Mouse (Mus musculus) limb, embryonic 11.5 days (tissue): ENCODE data around the gene Kcnd1. TPM values are rescaled to one million over a fixed set of nuclear protein-coding genes. Genes with fewer than 3 reads are reported as not detected.

ENCODE experiments used
- ATAC-seq: fragments of 200-750 bp; cut with Nextera tagmentation; 2 replicates; pipeline ENCODE4 v1.8.0; 2017; ENCODE audit warnings: low read depth; ENCODE audit not compliant: insufficient number of reproducible peaks, low FRiP score, low TSS enrichment
- DNase-seq: peaks from one replicate; pipeline ENCODE4 v3.0.0-alpha.2; 2015; ENCODE audit warnings: low spot score
- H3K27ac ChIP-seq: fragments of 300-500 bp; sonication (generic); replicated peaks from 2 replicates; pipeline ENCODE4 v1.5.1; 2014; ENCODE audit warnings: low read depth, mild to moderate bottlenecking, low read length
- H3K27me3 ChIP-seq: fragments of 300-500 bp; sonication (generic); 2 replicates; pipeline ENCODE4 v1.6.1; 2014; ENCODE audit warnings: mild to moderate bottlenecking, low read length, mixed read lengths; ENCODE audit not compliant: control insufficient read depth, insufficient read depth
- H3K36me3 ChIP-seq: fragments of 300-500 bp; sonication (generic); 2 replicates; pipeline ENCODE4 v1.6.1; 2014; ENCODE audit warnings: mild to moderate bottlenecking, low read length, moderate library complexity, mixed read lengths; ENCODE audit not compliant: control insufficient read depth, insufficient read depth
- H3K4me1 ChIP-seq: fragments of 300-500 bp; sonication (generic); 2 replicates; pipeline ENCODE4 v1.6.1; 2014; ENCODE audit warnings: low read length, mixed read lengths; ENCODE audit not compliant: control insufficient read depth, insufficient read depth
- H3K4me2 ChIP-seq: fragments of 300-500 bp; sonication (generic); 2 replicates; pipeline ENCODE4 v1.6.1; 2014; ENCODE audit warnings: low read depth, mild to moderate bottlenecking, moderate library complexity; ENCODE audit not compliant: severe bottlenecking
- H3K4me3 ChIP-seq: fragments of 300-500 bp; sonication (generic); 2 replicates; pipeline ENCODE4 v1.5.1; 2014; ENCODE audit warnings: low read depth, low read length
- H3K9ac ChIP-seq: fragments of 300-500 bp; sonication (generic); 2 replicates; pipeline ENCODE4 v1.6.1; 2014; ENCODE audit warnings: mild to moderate bottlenecking, low read length
- H3K9me3 ChIP-seq: fragments of 300-500 bp; sonication (generic); 2 replicates; pipeline ENCODE4 v1.6.1; 2016; ENCODE audit warnings: low read length; ENCODE audit not compliant: control insufficient read depth
- WGBS: fragments of 180-500 bp; shearing (Covaris S2); extraction: QIAGEN DNeasy Blood & Tissue Kit; methylation state at CpG from one replicate; pipeline ENCODE4 v1.1.7; 2014; 5-methylcytosine and 5-hydroxymethylcytosine counted together
- polyA plus RNA-seq: library from polyadenylated mRNA; unstranded; fragments of >200 nt; fragmentation: Nextera tagmentation; extraction: Ambion mirVana; gene quantifications from 2 replicates; pipeline ENCODE4 v1.2.1, GENCODE M21; 2014

Gene Kcnd1
- polyA plus RNA-seq, 1 experiment from 2014 or later, result 0.97 TPM

DNA sequence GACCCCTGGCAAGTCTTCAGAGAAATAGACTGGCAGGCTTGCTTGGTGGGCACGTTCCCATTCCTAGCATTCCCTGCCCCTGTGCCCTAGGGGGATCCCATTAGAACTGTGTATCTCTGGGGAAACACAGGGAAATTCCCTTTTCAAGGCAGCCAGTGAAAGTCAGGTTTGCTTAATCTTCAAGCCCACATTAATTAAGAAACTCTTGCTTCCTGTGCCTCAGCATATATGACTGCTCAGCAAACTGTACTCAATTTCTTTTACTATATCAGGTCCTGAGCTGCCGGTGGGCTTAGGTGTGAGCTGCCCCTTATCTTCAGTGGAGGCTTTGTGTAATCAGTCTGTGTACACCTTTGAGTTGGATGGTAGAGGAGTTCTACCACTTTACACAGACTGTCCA lies 43.7 kb downstream of the Kcnd1 start:
- 71% methylated on average over 2 of the region's 2 CpGs for WGBS
- no peak overlapping the region for H3K27ac ChIP-seq

DNA sequence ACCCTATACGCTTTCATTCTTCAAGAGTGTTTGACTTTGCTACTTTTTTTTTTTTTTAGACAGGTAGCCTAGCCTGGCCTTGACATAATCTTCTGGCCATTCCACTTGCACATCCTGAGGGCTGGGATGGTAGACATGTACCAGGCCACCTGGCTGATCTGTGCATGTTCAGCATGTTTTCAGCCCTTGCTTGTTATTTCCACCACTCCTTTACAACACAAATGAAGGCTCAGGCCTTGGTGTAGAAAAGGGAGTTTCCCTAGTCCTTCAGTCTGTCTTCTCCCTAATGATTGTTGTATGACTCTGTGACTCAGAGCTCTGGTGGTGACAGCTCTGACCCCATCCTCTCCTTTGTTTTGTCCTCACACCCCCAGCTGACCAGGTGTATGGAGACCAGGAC lies 45.1 kb downstream of the Kcnd1 start:
- no peaks in the 10 kb centered on the region for H3K27me3 ChIP-seq
- no peaks in the 10 kb centered on the region for H3K4me1 ChIP-seq
- H3K9me3 ChIP-seq, result no peaks in the 10 kb centered on the region
- no peak overlapping the region for H3K27ac ChIP-seq
- no peaks in the 10 kb centered on the region for H3K36me3 ChIP-seq
- H3K9ac ChIP-seq, result no peak overlapping the region
- WGBS, result 100% methylated on average over 1 of the region's 1 CpGs
- ATAC-seq, result no peak
- H3K4me2 ChIP-seq, result no peak overlapping the region
- no peak overlapping the region for H3K4me3 ChIP-seq
- DNase-seq, result no peak

More for the DNA sequence above, 43.7 kb downstream of the Kcnd1 start:
- no peak overlapping the region for H3K4me3 ChIP-seq
- DNase-seq (no peak), ATAC-seq (no peak)
- H3K27me3 ChIP-seq, result no peaks in the 10 kb centered on the region
- H3K4me1 ChIP-seq, result no peaks in the 10 kb centered on the region
- H3K4me2 ChIP-seq, result no peak overlapping the region
- H3K36me3 ChIP-seq, result no peaks in the 10 kb centered on the region
- H3K9me3 ChIP-seq, result no peaks in the 10 kb centered on the region
- H3K9ac ChIP-seq, result no peak overlapping the region

DNA sequence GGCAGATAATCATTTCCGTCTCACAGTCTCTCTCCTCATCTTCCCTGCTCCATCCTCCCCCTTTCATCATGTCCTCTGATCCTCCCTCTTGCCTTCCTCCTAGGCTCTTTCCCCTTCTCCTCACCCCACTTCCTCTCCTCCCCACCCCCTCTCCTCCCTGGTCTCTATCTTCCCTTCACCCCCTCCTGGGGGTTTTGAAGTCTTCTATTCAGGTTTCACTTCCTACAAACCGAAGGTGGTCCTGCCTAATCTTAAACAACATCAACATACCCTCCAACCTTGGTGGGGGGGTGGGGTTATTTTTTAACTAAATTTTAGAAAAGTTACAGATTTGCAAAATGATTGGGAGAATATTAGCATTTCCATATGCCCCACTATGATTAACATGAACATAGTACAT lies 46.4 kb downstream of the Kcnd1 start:
- DNase-seq (no peak), ATAC-seq (no peak)
- 73% methylated on average over 2 of the region's 2 CpGs for WGBS

DNA sequence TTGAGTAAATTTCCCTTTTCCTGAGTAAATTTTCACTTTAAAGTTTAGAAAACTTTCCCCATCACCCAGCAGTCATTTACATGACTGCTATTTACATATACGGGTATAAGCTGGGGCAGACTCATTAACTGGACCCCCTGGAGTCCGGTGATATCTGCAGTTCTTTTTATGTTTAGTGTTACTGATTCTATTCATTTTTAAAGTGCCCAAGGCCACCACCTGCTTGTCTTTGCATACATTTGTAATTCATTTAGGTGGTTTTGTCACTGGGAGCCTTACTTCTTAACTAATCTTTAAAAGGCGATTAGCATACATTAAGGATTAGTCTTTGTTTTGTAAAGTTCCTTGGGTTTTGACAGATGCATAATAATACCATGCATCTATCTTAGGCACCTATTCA lies 47.7 kb downstream of the Kcnd1 start:
- Histone ChIP-seq H3K36me3 (no peaks in the 10 kb centered on the region; the same call in 1 of the 2 replicates), H3K9ac (no peak overlapping the region), H3K27ac (no peak overlapping the region), H3K4me3 (no peak overlapping the region), H3K27me3 (no peaks in the 10 kb centered on the region), H3K9me3 (no peaks in the 10 kb centered on the region), H3K4me1 (no peaks in the 10 kb centered on the region), H3K4me2 (no peak overlapping the region)
- ATAC-seq (no peak), DNase-seq (no peak)
- 43% methylated on average over 3 of the region's 3 CpGs for WGBS

More for the DNA sequence above, 46.4 kb downstream of the Kcnd1 start:
- no peaks in the 10 kb centered on the region for H3K36me3 ChIP-seq
- H3K9ac ChIP-seq, result no peak overlapping the region
- no peaks in the 10 kb centered on the region for H3K4me1 ChIP-seq
- no peaks in the 10 kb centered on the region for H3K27me3 ChIP-seq
- no peak overlapping the region for H3K4me2 ChIP-seq
- H3K4me3 ChIP-seq, result no peak overlapping the region
- H3K9me3 ChIP-seq, result no peaks in the 10 kb centered on the region
- no peak overlapping the region for H3K27ac ChIP-seq

DNA sequence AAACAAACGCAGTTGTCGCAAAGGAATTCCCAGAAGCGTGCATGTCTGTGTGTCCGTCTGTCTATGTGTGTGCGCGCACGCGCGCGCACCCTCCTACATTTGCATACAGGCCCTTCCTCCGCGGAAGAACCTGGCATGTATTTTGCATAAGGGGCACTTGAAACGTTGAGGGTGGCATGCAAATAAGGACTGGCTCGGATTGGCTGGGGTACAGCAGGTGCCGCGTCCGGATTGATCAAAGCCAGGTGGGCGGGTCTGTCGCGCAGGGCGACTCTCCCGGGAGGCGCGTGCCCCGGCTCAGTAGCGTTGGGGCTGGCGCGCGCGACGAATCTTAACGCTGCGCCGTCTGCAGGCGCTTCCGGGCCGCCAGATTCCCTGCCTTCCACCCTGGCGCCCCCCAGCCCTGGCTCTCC lies 55.9 kb downstream of the Kcnd1 start, which contains the start of gene Pim2:
Gene Pim2, plus strand, starts transcription at position 256 of the 413 bp plus-strand sequence.
- peak; percentile 80 for DNase-seq
- 9% methylated on average over 38 of the region's 38 CpGs for WGBS
- no peaks in the 10 kb centered on the region for H3K27me3 ChIP-seq

DNA sequence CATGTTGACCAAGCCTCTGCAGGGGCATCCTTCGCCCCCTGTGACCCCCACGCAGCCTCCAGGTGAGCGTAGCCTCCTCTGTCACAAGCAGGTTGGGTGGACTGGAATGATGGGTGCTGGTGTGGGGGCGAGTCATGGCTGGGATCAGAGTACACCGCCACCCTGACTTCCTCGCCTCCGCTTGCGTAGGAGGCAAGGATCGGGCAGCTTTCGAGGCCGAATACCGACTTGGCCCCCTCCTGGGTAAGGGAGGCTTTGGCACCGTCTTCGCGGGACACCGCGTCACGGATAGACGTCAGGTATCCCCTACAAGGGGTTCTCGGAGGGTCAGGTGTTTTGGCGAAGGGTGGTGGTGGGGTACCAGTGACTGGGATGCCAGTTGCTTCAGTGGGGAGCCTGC lies 56.4 kb downstream of the Kcnd1 start:
- no peaks in the 10 kb centered on the region for H3K4me1 ChIP-seq
- DNase-seq (peak; percentile 21), ATAC-seq (peak; percentile 63)
- H3K27ac ChIP-seq, result no peak overlapping the region
- no peaks in the 10 kb centered on the region for H3K27me3 ChIP-seq
- no peaks in the 10 kb centered on the region; the same call in 1 of the 2 replicates for H3K36me3 ChIP-seq
- H3K9me3 ChIP-seq, result no peaks in the 10 kb centered on the region
- H3K9ac ChIP-seq, result peak overlapping the region; percentile 47; the same call in 1 of the 2 replicates
- H3K4me2 ChIP-seq, result peak overlapping the region; percentile 85
- H3K4me3 ChIP-seq, result peak overlapping the region; percentile 37
- 22% methylated on average over 21 of the region's 21 CpGs for WGBS

More for the DNA sequence above, 55.9 kb downstream of the Kcnd1 start, which contains the start of gene Pim2:
- Histone ChIP-seq H3K9ac (peak within 1 kb of the TSS; percentile 47; the same call in 1 of the 2 replicates), H3K4me3 (peak within 1 kb of the TSS; percentile 37), H3K36me3 (no peaks in the 10 kb centered on the region; the same call in 1 of the 2 replicates), H3K27ac (no peak within 1 kb of the TSS), H3K4me1 (no peaks in the 10 kb centered on the region), H3K9me3 (no peaks in the 10 kb centered on the region), H3K4me2 (peak within 1 kb of the TSS; percentile 85)
- peak; percentile 78 for ATAC-seq

DNA sequence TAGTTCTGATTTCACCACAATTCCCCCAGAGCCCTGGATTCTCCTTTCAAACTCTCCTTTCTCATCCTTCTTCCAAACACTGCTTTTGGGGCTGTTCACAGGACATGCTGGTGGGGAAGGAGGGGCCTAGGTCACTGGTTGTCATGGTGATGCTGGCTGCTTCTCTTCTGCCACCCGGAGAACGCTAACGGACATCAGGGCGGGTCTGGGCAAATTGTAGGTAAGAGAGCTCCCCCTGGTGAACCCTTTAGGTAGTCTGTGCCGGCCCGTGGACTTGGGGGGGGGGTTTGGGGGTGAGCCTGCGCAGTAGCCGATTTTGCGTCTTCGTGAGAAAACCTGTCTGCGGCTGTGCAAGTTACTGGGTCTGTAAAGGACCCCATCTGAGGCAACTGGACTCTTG lies 57.7 kb downstream of the Kcnd1 start:
- Histone ChIP-seq H3K9me3 (no peaks in the 10 kb centered on the region), H3K27me3 (no peaks in the 10 kb centered on the region), H3K4me1 (no peaks in the 10 kb centered on the region), H3K9ac (no peak overlapping the region), H3K27ac (no peak overlapping the region), H3K4me3 (no peak overlapping the region), H3K36me3 (no peaks in the 10 kb centered on the region), H3K4me2 (peak overlapping the region; percentile 20; the same call in 1 of the 2 replicates)
- 18% methylated on average over 11 of the region's 11 CpGs for WGBS
- peak; percentile 66 for DNase-seq
- ATAC-seq, result peak; percentile 27; the same call in 1 of the 2 replicates

DNA sequence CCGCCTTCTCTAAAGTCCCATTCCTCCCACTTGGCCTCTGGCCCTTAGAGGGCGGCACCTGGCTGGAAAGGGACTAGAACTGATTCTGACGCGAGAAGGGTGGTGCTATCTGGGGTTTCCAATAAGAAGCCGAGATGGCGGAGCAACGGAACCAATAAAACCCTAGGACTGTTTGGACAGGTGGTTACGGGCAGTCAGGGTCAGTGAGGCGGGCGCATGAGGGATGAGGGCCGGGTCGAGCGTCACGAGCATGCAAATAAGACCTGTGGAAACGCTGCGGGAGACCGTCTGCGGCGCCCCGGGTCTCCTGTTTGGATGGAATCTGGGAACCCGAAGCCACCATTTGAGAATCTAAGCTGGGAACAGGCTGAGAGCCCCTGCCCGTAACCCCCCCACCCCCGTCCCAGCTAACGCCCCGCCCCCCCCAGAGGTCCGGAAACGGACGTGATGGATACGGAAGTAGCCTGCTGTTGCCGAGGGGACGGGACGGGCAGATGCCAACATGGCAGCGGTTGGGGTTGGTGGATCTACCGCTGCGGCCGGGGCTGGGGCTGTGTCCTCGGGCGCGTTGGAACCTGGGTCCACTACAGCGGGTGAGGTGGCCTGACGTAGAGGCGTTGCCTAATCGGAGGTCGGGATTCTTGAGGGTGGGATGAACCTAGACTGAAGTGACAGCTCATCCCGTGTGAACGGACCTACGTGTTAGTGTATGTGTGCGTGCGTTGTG lies 61.9 kb downstream of the Kcnd1 start, which contains the start of gene Slc35a2:
Gene Slc35a2, plus strand, starts transcription at position 188 of the 727 bp plus-strand sequence.
- ATAC-seq (peak; percentile 91), DNase-seq (peak; percentile 77)
- no peak within 1 kb of the TSS for H3K9ac ChIP-seq
- H3K36me3 ChIP-seq, result no peaks in the 10 kb centered on the region
- peak within 1 kb of the TSS; percentile 51 for H3K4me2 ChIP-seq
- H3K4me1 ChIP-seq, result no peaks in the 10 kb centered on the region
- peak within 1 kb of the TSS; percentile 51 for H3K4me3 ChIP-seq
- 0 out of 2 replicates have a peak within 1 kb of the TSS, but pooled peaks have one; percentile 2 for H3K27ac ChIP-seq
- no peaks in the 10 kb centered on the region for H3K27me3 ChIP-seq
- no peaks in the 10 kb centered on the region for H3K9me3 ChIP-seq
- WGBS, result 15% methylated on average over 49 of the region's 49 CpGs
